Mouse (Mus musculus): ENCODE results near the gene Tmem269. TPM values are rescaled to one million over a fixed set of nuclear protein-coding genes. Genes with fewer than 3 reads are reported as not detected.
A peak's percentile ranks its signal among the peaks of the same experiment; 100 is the strongest.

Tmem269 gene
- polyA plus RNA-seq, 1 experiment from 2014 or later: not detected

DNA sequence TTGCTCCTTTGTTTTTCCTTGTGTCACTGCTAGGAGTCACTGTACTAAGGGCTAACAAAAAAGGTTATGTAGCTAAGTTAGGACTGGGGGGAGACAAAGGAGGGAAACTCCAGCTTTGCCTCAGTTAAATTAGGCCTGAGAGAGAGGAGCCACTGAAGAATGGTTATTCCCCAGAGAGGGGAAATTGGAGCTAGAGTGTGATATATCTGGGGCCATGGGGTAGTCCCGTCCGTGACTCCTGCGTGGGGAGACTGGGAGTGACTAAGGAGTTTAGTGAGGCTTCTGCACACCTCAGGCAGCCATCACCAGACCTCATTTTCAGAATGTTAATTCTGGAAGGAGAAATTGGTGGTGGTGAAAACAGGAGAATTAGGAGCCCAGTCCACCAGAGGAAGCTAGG lies 16.3 kb upstream of the Tmem269 start:
- peak overlapping the region; percentile 91 for H3K4me3 ChIP-seq
- ATAC-seq (ENCODE audit: insufficient number of reproducible peaks, low FRiP score): no peak
- peak overlapping the region; percentile 91 for H3K4me2 ChIP-seq
- H3K27ac ChIP-seq (ENCODE audit: poor library complexity, severe bottlenecking): no peak overlapping the region
- H3K9me3 ChIP-seq (replicated peaks): no peaks in the 10 kb centered on the region
- peaks cover 10% of the 10 kb centered on the region for H3K4me1 ChIP-seq (replicated peaks)
- peak overlapping the region; percentile 88 for H3K9ac ChIP-seq
- H3K27me3 ChIP-seq (replicated peaks): no peaks in the 10 kb centered on the region
- 59% methylated on average over 3 of the region's 3 CpGs for WGBS
- peaks cover 25% of the 10 kb centered on the region for H3K36me3 ChIP-seq

GRCm38 (mm10) chr4:119233256-119233901 lies 15.4 kb upstream of the Tmem269 start:
- no peak; the same call in 1 of the 2 replicates for ATAC-seq (ENCODE audit: insufficient number of reproducible peaks, low FRiP score)

DNA sequence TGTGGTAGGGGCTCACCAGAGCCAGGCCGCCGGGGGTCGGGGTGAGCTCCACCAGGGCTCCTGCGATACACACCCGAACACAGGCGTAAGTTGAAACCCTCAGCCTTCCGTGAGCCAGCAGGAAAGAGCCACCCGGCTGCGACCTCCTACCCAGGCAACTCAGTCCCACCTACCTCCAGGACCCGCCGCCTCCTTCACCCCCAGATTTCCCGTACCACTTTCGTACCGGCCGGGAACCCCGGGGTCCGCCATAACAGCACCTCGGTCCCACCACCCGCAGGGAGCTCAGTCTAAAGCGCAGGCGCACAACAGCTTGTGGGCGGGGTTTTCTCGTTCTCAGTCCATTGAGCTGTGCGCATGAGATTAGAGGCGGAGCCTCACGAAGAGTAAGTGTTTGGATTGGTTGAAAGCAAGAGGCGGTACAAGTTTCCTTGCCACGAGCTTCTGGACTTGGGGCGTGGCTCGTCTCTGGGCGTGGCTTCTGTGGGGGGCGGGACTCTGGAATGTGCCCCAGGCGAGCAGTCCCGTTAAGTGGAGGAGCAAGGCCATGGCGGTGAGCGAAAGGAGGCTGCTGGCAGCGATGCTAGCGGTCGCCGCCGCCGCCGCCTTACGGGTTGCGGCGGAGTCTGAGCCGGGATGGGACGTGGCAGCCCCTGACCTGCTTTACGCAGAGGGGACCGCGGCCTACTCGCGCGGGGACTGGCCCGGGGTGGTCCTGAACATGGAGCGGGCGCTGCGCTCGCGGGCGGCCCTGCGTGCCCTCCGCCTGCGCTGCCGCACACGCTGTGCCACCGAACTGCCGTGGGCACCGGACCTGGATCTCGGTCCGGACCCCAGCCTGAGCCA lies 14.6 kb upstream of the Tmem269 start, which contains the start of the genes AU022252 and P3h1:
Gene AU022252, minus strand, starts transcription at position 303 of the 846 bp plus-strand sequence.
Gene P3h1, plus strand, starts transcription at position 506 of the 846 bp plus-strand sequence.
- Histone ChIP-seq H3K36me3 (peaks cover 29% of the 10 kb centered on the region), H3K9ac (peak within 1 kb of the TSS; percentile 88), H3K4me1 (replicated peaks) (peaks cover 10% of the 10 kb centered on the region), H3K4me2 (peak within 1 kb of the TSS; percentile 91), H3K27me3 (replicated peaks) (no peaks in the 10 kb centered on the region), H3K4me3 (peak within 1 kb of the TSS; percentile 91), H3K9me3 (replicated peaks) (no peaks in the 10 kb centered on the region), H3K27ac (ENCODE audit: poor library complexity, severe bottlenecking) (peak within 1 kb of the TSS; percentile 56; the same call in 1 of the 2 replicates)
- ATAC-seq (ENCODE audit: insufficient number of reproducible peaks, low FRiP score): peak; percentile 97
- under 1% methylated on average over 71 of the region's 71 CpGs for WGBS

More at GRCm38 (mm10) chr4:119233256-119233901, 15.4 kb upstream of the Tmem269 start:
- Histone ChIP-seq H3K36me3 (peaks cover 27% of the 10 kb centered on the region), H3K4me2 (peak overlapping the region; percentile 91), H3K27ac (ENCODE audit: poor library complexity, severe bottlenecking) (peak overlapping the region; percentile 56; the same call in 1 of the 2 replicates), H3K9ac (peak overlapping the region; percentile 88), H3K9me3 (replicated peaks) (no peaks in the 10 kb centered on the region), H3K4me1 (replicated peaks) (peaks cover 10% of the 10 kb centered on the region), H3K4me3 (peak overlapping the region; percentile 91), H3K27me3 (replicated peaks) (no peaks in the 10 kb centered on the region)
- 0% methylated on average over 36 of the region's 36 CpGs for WGBS

- H3K36me3 ChIP-seq: peaks cover 56% of the 10 kb centered on the region
- H3K27me3 ChIP-seq (replicated peaks): no peaks in the 10 kb centered on the region
- no peak overlapping the region for H3K27ac ChIP-seq (ENCODE audit: poor library complexity, severe bottlenecking)
- H3K4me1 ChIP-seq (replicated peaks): 0 out of 2 replicates have a peak, but pooled peaks cover 5% of the 10 kb centered on the region
- ATAC-seq (ENCODE audit: insufficient number of reproducible peaks, low FRiP score): no peak
- H3K9me3 ChIP-seq (replicated peaks): no peaks in the 10 kb centered on the region
- H3K4me2 ChIP-seq: no peak overlapping the region
- 90% methylated on average over 11 of the region's 11 CpGs for WGBS
- no peak overlapping the region for H3K4me3 ChIP-seq
- no peak overlapping the region for H3K9ac ChIP-seq
Measured at GRCm38 (mm10) chr4:119226751-119227150, 8.7 kb upstream of the Tmem269 start.

GRCm38 (mm10) chr4:119225719-119226118 lies 7.7 kb upstream of the Tmem269 start:
- WGBS: 88% methylated on average over 9 of the region's 9 CpGs
- no peaks in the 10 kb centered on the region for H3K4me1 ChIP-seq (replicated peaks)
- H3K36me3 ChIP-seq: peaks cover 58% of the 10 kb centered on the region
- no peak overlapping the region for H3K4me3 ChIP-seq
- H3K27me3 ChIP-seq (replicated peaks): no peaks in the 10 kb centered on the region
- H3K27ac ChIP-seq (ENCODE audit: poor library complexity, severe bottlenecking): no peak overlapping the region
- no peaks in the 10 kb centered on the region for H3K9me3 ChIP-seq (replicated peaks)
- no peak for ATAC-seq (ENCODE audit: insufficient number of reproducible peaks, low FRiP score)
- H3K9ac ChIP-seq: no peak overlapping the region
- no peak overlapping the region for H3K4me2 ChIP-seq

GRCm38 (mm10) chr4:119224534-119224933 lies 6.5 kb upstream of the Tmem269 start:
- H3K27me3 ChIP-seq (replicated peaks): no peaks in the 10 kb centered on the region
- peaks cover 58% of the 10 kb centered on the region for H3K36me3 ChIP-seq
- ATAC-seq (ENCODE audit: insufficient number of reproducible peaks, low FRiP score): no peak
- no peaks in the 10 kb centered on the region for H3K4me1 ChIP-seq (replicated peaks)
- H3K9me3 ChIP-seq (replicated peaks): no peaks in the 10 kb centered on the region
- no peak overlapping the region for H3K9ac ChIP-seq
- no peak overlapping the region for H3K4me3 ChIP-seq
- H3K4me2 ChIP-seq: no peak overlapping the region
- WGBS: 87% methylated on average over 3 of the region's 3 CpGs
- H3K27ac ChIP-seq (ENCODE audit: poor library complexity, severe bottlenecking): no peak overlapping the region

DNA sequence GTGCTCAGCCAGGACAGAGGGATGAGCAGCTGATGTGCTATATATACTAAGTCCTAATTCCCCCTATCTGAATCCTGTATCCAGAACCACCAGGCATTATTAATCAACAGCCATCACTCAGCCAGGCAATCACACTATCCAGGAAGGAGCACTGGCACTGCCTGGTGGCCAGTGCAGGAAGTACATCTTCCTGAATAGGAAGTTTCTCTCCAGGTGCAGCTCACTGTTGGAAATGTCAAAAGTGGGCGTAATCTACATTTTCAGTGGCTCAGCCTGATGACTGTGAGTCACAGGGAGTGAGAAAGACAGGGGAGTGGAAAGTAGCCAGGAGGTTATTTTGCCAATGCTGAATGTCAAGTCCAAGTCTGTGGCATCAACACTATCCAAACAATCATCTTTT lies 5.7 kb upstream of the Tmem269 start:
- Histone ChIP-seq H3K27me3 (replicated peaks) (no peaks in the 10 kb centered on the region), H3K4me1 (replicated peaks) (no peaks in the 10 kb centered on the region), H3K27ac (ENCODE audit: poor library complexity, severe bottlenecking) (no peak overlapping the region), H3K9ac (no peak overlapping the region), H3K36me3 (peaks cover 58% of the 10 kb centered on the region), H3K4me2 (no peak overlapping the region), H3K4me3 (no peak overlapping the region), H3K9me3 (replicated peaks) (no peaks in the 10 kb centered on the region)
- ATAC-seq (ENCODE audit: insufficient number of reproducible peaks, low FRiP score): no peak
- WGBS: 83% methylated on average over 1 of the region's 1 CpGs

- H3K27ac ChIP-seq (ENCODE audit: poor library complexity, severe bottlenecking): no peak overlapping the region
- no peaks in the 10 kb centered on the region for H3K9me3 ChIP-seq (replicated peaks)
- no peak overlapping the region for H3K4me3 ChIP-seq
- H3K4me2 ChIP-seq: no peak overlapping the region
- peaks cover 12% of the 10 kb centered on the region; the same call in 1 of the 2 replicates for H3K4me1 ChIP-seq (replicated peaks)
- ATAC-seq (ENCODE audit: insufficient number of reproducible peaks, low FRiP score): peak; percentile 30; the same call in 1 of the 2 replicates
- H3K36me3 ChIP-seq: peaks cover 3% of the 10 kb centered on the region; the same call in 1 of the 2 replicates
- 80% methylated on average over 8 of the region's 8 CpGs for WGBS
- H3K9ac ChIP-seq: no peak overlapping the region
- no peaks in the 10 kb centered on the region for H3K27me3 ChIP-seq (replicated peaks)
Measured at GRCm38 (mm10) chr4:119216667-119217066, 1.4 kb downstream of the Tmem269 start.

GRCm38 (mm10) chr4:119204672-119205071 lies 13.3 kb downstream of the Tmem269 start:
- ATAC-seq (ENCODE audit: insufficient number of reproducible peaks, low FRiP score): peak; percentile 70

DNA sequence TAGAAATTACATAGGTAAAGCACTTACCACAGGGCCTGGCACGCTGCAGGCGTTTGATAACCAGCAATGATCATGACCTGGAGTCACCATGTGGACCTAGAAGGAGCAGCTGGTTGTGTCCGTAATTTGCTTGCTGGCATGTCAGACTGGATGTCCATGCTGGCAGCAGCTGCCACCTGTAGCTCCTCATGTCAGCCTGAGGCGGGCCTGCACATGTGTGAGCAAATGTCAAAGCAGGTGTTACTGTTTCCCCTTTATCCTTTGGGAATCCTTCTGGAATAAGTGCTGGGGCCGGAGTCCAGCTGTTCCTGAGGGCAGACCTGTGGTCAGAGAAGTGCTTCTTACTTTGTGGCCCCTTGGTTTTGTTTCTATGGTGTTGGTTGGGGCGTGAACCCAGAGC lies 19.9 kb downstream of the Tmem269 start:
- H3K36me3 ChIP-seq: peaks cover 33% of the 10 kb centered on the region
- H3K27me3 ChIP-seq (replicated peaks): no peaks in the 10 kb centered on the region
- peaks cover 25% of the 10 kb centered on the region for H3K4me1 ChIP-seq (replicated peaks)
- no peak for ATAC-seq (ENCODE audit: insufficient number of reproducible peaks, low FRiP score)
- H3K4me2 ChIP-seq: peak overlapping the region; percentile 7; the same call in 1 of the 2 replicates
- 85% methylated on average over 6 of the region's 6 CpGs for WGBS
- H3K9ac ChIP-seq: no peak overlapping the region
- H3K9me3 ChIP-seq (replicated peaks): no peaks in the 10 kb centered on the region
- no peak overlapping the region for H3K4me3 ChIP-seq
- no peak overlapping the region for H3K27ac ChIP-seq (ENCODE audit: poor library complexity, severe bottlenecking)

More at GRCm38 (mm10) chr4:119204672-119205071, 13.3 kb downstream of the Tmem269 start:
- Histone ChIP-seq H3K27ac (ENCODE audit: poor library complexity, severe bottlenecking) (no peak overlapping the region), H3K4me1 (replicated peaks) (peaks cover 4% of the 10 kb centered on the region), H3K9me3 (replicated peaks) (no peaks in the 10 kb centered on the region), H3K9ac (no peak overlapping the region), H3K4me3 (no peak overlapping the region), H3K36me3 (peaks cover 22% of the 10 kb centered on the region), H3K27me3 (replicated peaks) (no peaks in the 10 kb centered on the region), H3K4me2 (no peak overlapping the region)
- WGBS: 14% methylated on average over 8 of the region's 8 CpGs

All from heart, embryonic 12.5 days (tissue).